Mouse (Mus musculus): ENCODE results near the gene Snx33.
A peak's percentile ranks its signal among the peaks of the same experiment; 100 is the strongest.

Gene Snx33

GRCm38 (mm10) chr9:56890522-56891250 is 37.5 kb downstream of the Snx33 start:
- DNase-seq (ENCODE audit: low read depth, low spot score) = no peak

GRCm38 (mm10) chr9:56889817-56890216 is 38.4 kb downstream of the Snx33 start:
- peak; percentile 67 for DNase-seq (ENCODE audit: low read depth, low spot score)

GRCm38 (mm10) chr9:56887581-56887980 is 40.6 kb downstream of the Snx33 start:
- no peak for DNase-seq (ENCODE audit: low read depth, low spot score)

- DNase-seq (ENCODE audit: low read depth, low spot score) = no peak
Measured at GRCm38 (mm10) chr9:56886601-56887000, 41.6 kb downstream of the Snx33 start.

- DNase-seq (ENCODE audit: low read depth, low spot score) = no peak
Measured at GRCm38 (mm10) chr9:56886113-56886512, 42.1 kb downstream of the Snx33 start.

GRCm38 (mm10) chr9:56884328-56884727 is 43.8 kb downstream of the Snx33 start:
- DNase-seq (ENCODE audit: low read depth, low spot score) = no peak

GRCm38 (mm10) chr9:56883470-56883869 is 44.7 kb downstream of the Snx33 start:
- DNase-seq (ENCODE audit: low read depth, low spot score) = no peak

GRCm38 (mm10) chr9:56882818-56883217 is 45.4 kb downstream of the Snx33 start:
- DNase-seq (ENCODE audit: low read depth, low spot score) = no peak

GRCm38 (mm10) chr9:56882283-56882682 is 45.9 kb downstream of the Snx33 start:
- no peak for DNase-seq (ENCODE audit: low read depth, low spot score)

- no peak for DNase-seq (ENCODE audit: low read depth, low spot score)
Measured at GRCm38 (mm10) chr9:56881539-56882082, 46.6 kb downstream of the Snx33 start.

GRCm38 (mm10) chr9:56880790-56881189 is 47.4 kb downstream of the Snx33 start:
- no peak for DNase-seq (ENCODE audit: low read depth, low spot score)

- no peak for DNase-seq (ENCODE audit: low read depth, low spot score)
Measured at GRCm38 (mm10) chr9:56877284-56877683, 50.9 kb downstream of the Snx33 start.

GRCm38 (mm10) chr9:56876784-56877183 is 51.4 kb downstream of the Snx33 start:
- no peak for DNase-seq (ENCODE audit: low read depth, low spot score)

- no peak for DNase-seq (ENCODE audit: low read depth, low spot score)
Measured at GRCm38 (mm10) chr9:56873097-56873496, 55.1 kb downstream of the Snx33 start.

GRCm38 (mm10) chr9:56872105-56872903 is 55.9 kb downstream of the Snx33 start:
- DNase-seq (ENCODE audit: low read depth, low spot score) = no peak

- DNase-seq (ENCODE audit: low read depth, low spot score) = no peak
Measured at GRCm38 (mm10) chr9:56871191-56871590, 57.0 kb downstream of the Snx33 start.

- DNase-seq (ENCODE audit: low read depth, low spot score) = no peak
Measured at GRCm38 (mm10) chr9:56870778-56871177, 57.4 kb downstream of the Snx33 start.

- no peak for DNase-seq (ENCODE audit: low read depth, low spot score)
Measured at GRCm38 (mm10) chr9:56869552-56869951, 58.6 kb downstream of the Snx33 start.

GRCm38 (mm10) chr9:56868292-56868691 is 59.9 kb downstream of the Snx33 start:
- no peak for DNase-seq (ENCODE audit: low read depth, low spot score)

All from retina, adult 2 months (tissue).